ENCODE assay signal across 8 mouse cellular contexts in the genomic region with DNA sequence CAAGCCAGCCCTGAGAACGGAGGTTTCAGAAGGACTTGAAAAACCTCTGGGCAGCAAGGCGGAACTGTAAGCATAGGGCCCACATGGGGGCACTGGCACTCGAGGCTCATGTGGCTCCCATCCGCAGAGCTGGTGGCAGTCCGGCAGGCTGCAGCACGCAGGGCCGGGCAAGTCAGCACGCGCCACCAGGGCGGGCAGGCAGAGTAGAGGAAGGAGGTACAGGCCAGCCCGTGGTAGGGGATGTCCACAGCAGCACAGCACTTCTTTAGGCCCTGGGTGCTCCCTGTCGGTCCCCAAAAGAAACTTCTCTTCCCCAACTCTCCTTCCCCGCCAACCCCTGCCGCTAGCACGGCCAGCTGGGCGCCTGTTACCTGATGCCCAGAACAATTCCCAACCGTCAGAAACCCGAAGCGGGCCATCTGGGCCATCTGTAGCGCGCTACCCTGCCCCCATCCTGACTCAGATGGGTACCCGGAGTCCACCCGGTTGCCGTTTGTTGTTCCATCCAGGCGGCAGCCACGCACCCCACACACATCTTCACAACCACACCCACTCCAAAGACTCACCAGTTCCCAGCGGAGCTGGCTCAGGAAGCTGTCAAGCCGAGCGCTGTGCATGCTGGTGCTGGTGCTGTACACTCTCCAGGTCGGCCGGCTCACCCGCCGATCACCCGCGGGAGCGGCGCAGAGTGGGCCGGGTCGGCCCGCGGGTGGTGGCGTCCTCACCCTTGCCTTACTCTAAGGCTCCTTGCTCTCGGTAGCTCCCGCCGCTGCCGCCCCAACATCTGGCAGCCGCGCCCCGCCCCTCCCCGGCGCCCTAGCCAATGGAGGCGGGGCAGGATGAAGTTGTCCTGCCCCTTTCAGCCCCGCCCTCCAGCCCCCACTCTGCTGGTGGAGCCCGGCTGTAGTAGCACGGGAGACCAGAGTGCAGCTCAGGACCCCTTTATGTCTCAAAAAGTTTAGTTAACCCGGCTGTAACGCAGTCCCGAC. TPM values are rescaled to one million over a fixed set of nuclear protein-coding genes. Genes with fewer than 3 reads are reported as not detected.
DNase-seq lines count a peak whose midpoint lies in the region; ATAC-seq and TF ChIP-seq lines count a peak whose summit lies in the region.

A gene (minus strand): TSS at position 749 of the 989 bp plus-strand sequence.

- 0 out of 2 replicates have a peak, but pooled peaks cover 4% of the 10 kb centered on the region for H3K36me3 ChIP-seq in lung, postnatal 0 days (ENCODE audit: insufficient read depth, low read length)

- H3K4me3 ChIP-seq in lung, postnatal 0 days (ENCODE audit: low read depth, low read length): peak within 1 kb of the TSS; percentile 59

- peaks cover 11% of the 10 kb centered on the region; the same call in 1 of the 2 replicates for H3K4me1 ChIP-seq in lung, postnatal 0 days (ENCODE audit: insufficient read depth, low read depth, low read length)

- peak within 1 kb of the TSS; percentile 44 for H3K9ac ChIP-seq in lung, postnatal 0 days (replicated peaks; ENCODE audit: low read depth)

- TF ChIP-seq CTCF in lung, postnatal 0 days (IDR thresholded peaks at IDR 0.05): peak; percentile 43

- no peaks in the 10 kb centered on the region for H3K27me3 ChIP-seq in lung, postnatal 0 days (replicated peaks; ENCODE audit: insufficient read depth, low read length)

- under 1% methylated on average over 58 of the region's 58 CpGs for WGBS in lung, postnatal 0 days

- no peaks in the 10 kb centered on the region for H3K9me3 ChIP-seq in lung, postnatal 0 days (ENCODE audit: low read length)

- peak; percentile 85 for DNase-seq in MN1 (ENCODE audit: low spot score)
- DNase-seq in cerebellum, adult 8-10 months: peak; percentile 57
- peak; percentile 83 for DNase-seq in forelimb bud, embryonic 11.5 days (ENCODE audit: low read depth, low spot score)
- peak; percentile 94 for DNase-seq in heart, postnatal 4 days
- DNase-seq in layer of hippocampus, adult 9-11 months: peak; percentile 89
- peak; percentile 90 for DNase-seq in lung, postnatal 0 days (ENCODE audit: low spot score)
- DNase-seq in ovary, postnatal 10 days (ENCODE audit: low spot score): peak; percentile 66
- peak; percentile 87 to 94 for DNase-seq in thymus, postnatal 10 days (ENCODE audit: low spot score in 2 of 2)

- ATAC-seq in lung, postnatal 0 days: peak; percentile 67

- H3K27ac ChIP-seq in lung, postnatal 0 days (ENCODE audit: low read length): peak within 1 kb of the TSS; percentile 92

- no peak for TF ChIP-seq EP300 in lung, postnatal 0 days (IDR thresholded peaks at IDR 0.05)

- peak within 1 kb of the TSS; percentile 70 for H3K4me2 ChIP-seq in lung, postnatal 0 days (replicated peaks; ENCODE audit: low read depth, low read length)

RNA-seq across cellular contexts. Expression of the gene that starts here (rescaled TPM):
- 10 to 100 TPM; 24.8 to 27.7 TPM for total RNA-seq in heart, postnatal 4 days (2021)
- 65.0 and 68.5 TPM in 2 replicates for polyA plus RNA-seq in lung, postnatal 0 days (2015; fragmentation: Nextera tagmentation; extraction: Ambion mirVana)

Comparison
In these comparisons a context has a peak if more than half of its experiments do, and no peak if none do; other contexts are left out.
1. Peak in every context shown above with its lines: DNase-seq, ATAC-seq, H3K4me3 ChIP-seq and H3K27ac ChIP-seq.